Mouse (Mus musculus) hematopoietic stem cell, adult 5-6 weeks (primary cell): ENCODE measurements around the gene Setx. TPM values are rescaled to one million over a fixed set of nuclear protein-coding genes. Genes with fewer than 3 reads are reported as not detected.

Experiments
- ATAC-seq, 2 experiments: fragments of 125-278 bp in 1 of 2; replicated peaks in 1 of 2; 2 replicates each; pipeline ENCODE4 v1.8.0; 2016 to 2017; ENCODE audit warnings: inconsistent platforms in 2 of 2, mild to moderate bottlenecking in 2 of 2, moderate number of reproducible peaks in 2 of 2, low read depth in 1 of 2, moderate TSS enrichment in 1 of 2; ENCODE audit not compliant: low FRiP score in 2 of 2, poor library complexity in 2 of 2, severe bottlenecking in 2 of 2, insufficient read depth in 1 of 2, low TSS enrichment in 1 of 2
- total RNA-seq: library from RNA; stranded (forward); fragments of 172-1452, 232-1000 nt; gene quantifications from 2 replicates; pipeline ENCODE4 v1.2.3, GENCODE M21; 2017

Setx gene
- total RNA-seq, 1 experiment from 2014 or later, result 115 TPM

- peak; percentile 33 to 59; a peak in 2 of 4 replicates for ATAC-seq
Measured at GRCm38 (mm10) chr2:29194547-29195463, 70.8 kb downstream of the Setx start.

DNA sequence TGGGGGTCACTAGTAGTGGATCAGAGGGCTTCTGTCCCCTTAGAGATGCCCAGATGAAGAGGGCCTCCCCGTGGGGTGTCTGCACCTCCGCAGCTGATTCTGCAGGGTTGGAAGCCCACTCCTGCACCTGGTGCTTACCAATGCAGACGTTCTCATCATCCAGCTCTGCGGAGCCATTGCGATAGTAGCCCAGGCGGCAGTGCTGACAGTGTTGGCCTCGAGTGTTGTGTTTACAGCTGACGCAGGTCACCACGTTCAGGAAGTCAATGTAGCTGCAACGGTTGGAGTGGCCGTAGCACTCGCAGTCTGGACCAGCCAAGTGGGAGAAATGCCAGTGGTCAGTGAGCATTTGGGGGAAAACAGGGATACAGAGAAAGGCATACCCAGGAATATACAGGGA lies 72.9 kb downstream of the Setx start:
- no peak for ATAC-seq

DNA sequence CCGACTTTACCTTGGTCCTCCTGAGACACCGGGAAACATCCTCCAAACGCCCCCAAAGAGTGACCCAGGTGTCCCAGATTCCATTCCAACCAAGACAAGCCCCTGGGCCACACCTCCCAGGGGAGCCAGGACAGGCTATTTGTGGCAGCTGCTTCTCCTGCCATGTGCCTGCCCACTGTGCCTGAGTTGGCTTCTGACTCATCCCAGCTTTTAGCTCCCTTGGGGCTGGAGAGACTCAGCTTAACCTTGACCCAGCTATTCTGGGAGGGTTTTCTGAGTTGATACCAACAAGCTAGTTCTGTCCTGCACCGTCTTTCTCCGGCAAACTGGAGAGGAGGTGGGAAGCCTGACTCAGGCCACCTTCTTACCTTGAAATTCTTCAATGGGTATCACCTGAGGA lies 74.5 kb downstream of the Setx start:
- ATAC-seq, result no peak

- peak; percentile 46; a peak in 2 of 4 replicates for ATAC-seq
Measured at GRCm38 (mm10) chr2:29199909-29200308, 75.9 kb downstream of the Setx start.

- no peak for ATAC-seq
Measured at GRCm38 (mm10) chr2:29201223-29201955, 77.4 kb downstream of the Setx start.

GRCm38 (mm10) chr2:29206156-29206555 lies 82.2 kb downstream of the Setx start:
- no peak for ATAC-seq

- no peak for ATAC-seq
Measured at GRCm38 (mm10) chr2:29216286-29217012, 92.5 kb downstream of the Setx start.

- no peak; a peak in 1 of 4 replicates for ATAC-seq
Measured at GRCm38 (mm10) chr2:29217042-29217441, 93.1 kb downstream of the Setx start.

- no peak for ATAC-seq
Measured at GRCm38 (mm10) chr2:29217897-29218296, 93.9 kb downstream of the Setx start.

GRCm38 (mm10) chr2:29218831-29219230 lies 94.8 kb downstream of the Setx start:
- ATAC-seq, result no peak

GRCm38 (mm10) chr2:29222302-29222701 lies 98.3 kb downstream of the Setx start:
- ATAC-seq, result peak in 1 of 2 experiments; percentile 10; a peak in 1 of 4 replicates

DNA sequence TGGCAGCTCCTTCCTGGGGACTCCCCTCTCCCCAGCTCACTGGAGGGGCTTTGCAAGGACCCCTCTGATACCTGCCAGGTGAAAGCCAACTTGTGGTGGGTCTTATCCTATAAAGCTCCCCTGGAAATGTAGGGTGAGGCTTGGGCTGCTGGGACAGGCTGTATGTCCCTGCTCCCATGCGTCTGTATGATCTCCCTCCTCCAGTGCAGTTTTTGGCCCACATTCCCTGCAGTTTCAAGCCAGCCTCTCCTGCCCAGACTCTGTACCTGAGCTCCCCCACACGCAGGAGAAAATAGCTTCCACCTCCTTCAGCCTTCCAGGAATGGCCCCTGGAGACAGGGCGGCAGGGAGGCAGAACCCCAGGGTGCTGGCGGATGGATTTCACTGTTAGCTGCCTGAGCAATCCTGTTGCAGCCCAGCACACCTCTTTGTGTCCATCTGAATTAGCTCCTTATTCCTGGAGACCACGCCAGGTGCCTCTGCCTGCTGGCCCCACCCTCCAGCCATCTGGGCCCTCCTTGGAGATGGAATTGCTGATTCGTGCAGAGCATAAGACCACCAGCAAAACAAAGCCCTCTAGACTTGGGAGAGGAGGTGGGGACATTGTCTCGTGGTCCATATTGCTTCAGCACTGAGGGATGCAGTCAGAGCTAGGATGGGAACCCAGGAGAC lies 99.7 kb downstream of the Setx start:
- ATAC-seq, result no peak

GRCm38 (mm10) chr2:29226671-29227070 lies 102.7 kb downstream of the Setx start:
- no peak for ATAC-seq

GRCm38 (mm10) chr2:29230191-29230835 lies 106.3 kb downstream of the Setx start:
- no peak for ATAC-seq
